Mouse (Mus musculus) lung, postnatal 36 days (tissue): Measurements from ENCODE around the gene Jmjd1c.

Experiments
- DNase-seq: peaks from one replicate; pipeline ENCODE4 v3.0.0; 2022; ENCODE audit warnings: mixed read lengths

Gene Jmjd1c

GRCm38 (mm10) chr10:67134322-67134721 lies 38.4 kb downstream of the Jmjd1c start:
- DNase-seq: peak; percentile 23

- DNase-seq: no peak
These were observed 41.5 kb downstream of the Jmjd1c start for GRCm38 (mm10) chr10:67137437-67137836.

GRCm38 (mm10) chr10:67143661-67144060 lies 47.7 kb downstream of the Jmjd1c start:
- peak; percentile 41 for DNase-seq

GRCm38 (mm10) chr10:67144269-67144668 lies 48.3 kb downstream of the Jmjd1c start:
- no peak for DNase-seq

GRCm38 (mm10) chr10:67145623-67146022 lies 49.7 kb downstream of the Jmjd1c start:
- DNase-seq: no peak

GRCm38 (mm10) chr10:67151766-67152165 lies 55.8 kb downstream of the Jmjd1c start:
- no peak for DNase-seq

GRCm38 (mm10) chr10:67154647-67155046 lies 58.7 kb downstream of the Jmjd1c start:
- DNase-seq: no peak

- peak; percentile 83 for DNase-seq
These were observed 78.1 kb downstream of the Jmjd1c start for GRCm38 (mm10) chr10:67174049-67174448.

- DNase-seq: no peak
These were observed 80.1 kb downstream of the Jmjd1c start for GRCm38 (mm10) chr10:67176031-67176430.

GRCm38 (mm10) chr10:67176932-67177331 lies 81.0 kb downstream of the Jmjd1c start:
- no peak for DNase-seq

- DNase-seq: no peak
These were observed 81.5 kb downstream of the Jmjd1c start for GRCm38 (mm10) chr10:67177410-67177809.

- no peak for DNase-seq
These were observed 84.1 kb downstream of the Jmjd1c start for GRCm38 (mm10) chr10:67180021-67180420.

- DNase-seq: no peak
These were observed 84.9 kb downstream of the Jmjd1c start for GRCm38 (mm10) chr10:67180799-67181198.

- peak; percentile 38 for DNase-seq
These were observed 86.7 kb downstream of the Jmjd1c start for GRCm38 (mm10) chr10:67182651-67183050.

- no peak for DNase-seq
These were observed 87.2 kb downstream of the Jmjd1c start for GRCm38 (mm10) chr10:67183086-67183485.

GRCm38 (mm10) chr10:67184441-67185070 lies 88.6 kb downstream of the Jmjd1c start:
- no peak for DNase-seq

- DNase-seq: peak; percentile 90
These were observed 89.7 kb downstream of the Jmjd1c start for GRCm38 (mm10) chr10:67185491-67186081.

- no peak for DNase-seq
These were observed 90.6 kb downstream of the Jmjd1c start for GRCm38 (mm10) chr10:67186489-67186888.

GRCm38 (mm10) chr10:67187001-67187453 lies 91.1 kb downstream of the Jmjd1c start:
- DNase-seq: peak; percentile 37

- no peak for DNase-seq
These were observed 92.0 kb downstream of the Jmjd1c start for GRCm38 (mm10) chr10:67187952-67188351.

- DNase-seq: peak; percentile 20
These were observed 93.1 kb downstream of the Jmjd1c start for GRCm38 (mm10) chr10:67189057-67189456.

- peak; percentile 66 for DNase-seq
These were observed 94.3 kb downstream of the Jmjd1c start for GRCm38 (mm10) chr10:67190261-67190660.

- peak; percentile 55 for DNase-seq
These were observed 96.4 kb downstream of the Jmjd1c start for GRCm38 (mm10) chr10:67192366-67192765.

- DNase-seq: peak; percentile 85
These were observed 97.2 kb downstream of the Jmjd1c start for GRCm38 (mm10) chr10:67193003-67193652.
